Mouse (Mus musculus) layer of hippocampus, adult 18-20 months (tissue): ENCODE data around the gene Cfdp1. TPM values are rescaled to one million over a fixed set of nuclear protein-coding genes. Genes with fewer than 3 reads are reported as not detected.
"Not testable (repeated sequence)": the region's sequence is repeated elsewhere in the genome, so short reads cannot be mapped to it uniquely, and the experiment has no call there.

Experiments used
- DNase-seq, 2 experiments: peaks; one replicate each; pipeline ENCODE4 v3.0.0; 2022; ENCODE audit warnings: low spot score in 2 of 2
- total RNA-seq, 2 experiments: library from RNA; stranded (reverse); gene quantifications; 2 replicates each; pipeline ENCODE4 v1.2.3; 2021

Gene Cfdp1
- total RNA-seq, 2 experiments from 2014 or later, result 79.3 to 82.7 TPM

- no peak for DNase-seq
Observed at GRCm38 (mm10) chr8:111863280-111863679, 9.2 kb upstream of the Cfdp1 start.

GRCm38 (mm10) chr8:111855977-111856376, 1.9 kb upstream of the Cfdp1 start:
- DNase-seq, result no peak

GRCm38 (mm10) chr8:111853219-111853618, 872 bp downstream of the Cfdp1 start:
- not testable (repeated sequence) for DNase-seq

- no peak for DNase-seq
Observed at GRCm38 (mm10) chr8:111846746-111847145, 7.3 kb downstream of the Cfdp1 start.

- DNase-seq, result no peak
Observed at GRCm38 (mm10) chr8:111835540-111835939, 18.6 kb downstream of the Cfdp1 start.

GRCm38 (mm10) chr8:111834011-111834410, 20.1 kb downstream of the Cfdp1 start:
- no peak for DNase-seq

- no peak for DNase-seq
Observed at GRCm38 (mm10) chr8:111832983-111833382, 21.1 kb downstream of the Cfdp1 start.

GRCm38 (mm10) chr8:111831996-111832395, 22.1 kb downstream of the Cfdp1 start:
- DNase-seq, result no peak

GRCm38 (mm10) chr8:111828595-111828994, 25.5 kb downstream of the Cfdp1 start:
- no peak for DNase-seq

- no peak for DNase-seq
Observed at GRCm38 (mm10) chr8:111825219-111825618, 28.9 kb downstream of the Cfdp1 start.

GRCm38 (mm10) chr8:111824334-111824733, 29.8 kb downstream of the Cfdp1 start:
- DNase-seq, result no peak

- no peak for DNase-seq
Observed at GRCm38 (mm10) chr8:111821199-111821598, 32.9 kb downstream of the Cfdp1 start.

GRCm38 (mm10) chr8:111820691-111821090, 33.4 kb downstream of the Cfdp1 start:
- no peak for DNase-seq

- no peak for DNase-seq
Observed at GRCm38 (mm10) chr8:111820018-111820417, 34.1 kb downstream of the Cfdp1 start.

GRCm38 (mm10) chr8:111818556-111818955, 35.5 kb downstream of the Cfdp1 start:
- DNase-seq, result no peak

- DNase-seq, result no peak
Observed at GRCm38 (mm10) chr8:111815078-111815477, 39.0 kb downstream of the Cfdp1 start.

GRCm38 (mm10) chr8:111813818-111814217, 40.3 kb downstream of the Cfdp1 start:
- DNase-seq, result no peak

- no peak for DNase-seq
Observed at GRCm38 (mm10) chr8:111812835-111813234, 41.3 kb downstream of the Cfdp1 start.

- no peak for DNase-seq
Observed at GRCm38 (mm10) chr8:111810656-111811336, 43.3 kb downstream of the Cfdp1 start.

- DNase-seq, result peak in 1 of 2 experiments; percentile 69
Observed at GRCm38 (mm10) chr8:111808891-111809622, 45.0 kb downstream of the Cfdp1 start.

- DNase-seq, result no peak
Observed at GRCm38 (mm10) chr8:111808006-111808405, 46.1 kb downstream of the Cfdp1 start.

- DNase-seq, result no peak
Observed at GRCm38 (mm10) chr8:111803362-111803761, 50.7 kb downstream of the Cfdp1 start.

GRCm38 (mm10) chr8:111802256-111802655, 51.8 kb downstream of the Cfdp1 start:
- no peak for DNase-seq
